Mouse (Mus musculus): ENCODE data around the gene Rab3il1.

- TF ChIP-seq ELF1 (IDR thresholded peaks at IDR 0.05; ENCODE audit: low read depth, low read length) (no peak), USF2 (IDR thresholded peaks at IDR 0.05; ENCODE audit: borderline replicate concordance in 1 of 2, insufficient read depth in 1 of 2, low read depth in 1 of 2, low read length in 2 of 2) (no peak), CTCF (IDR thresholded peaks at IDR 0.05 in 2 of 3, conservative IDR thresholded peaks at IDR 0.05 in 1 of 3; ENCODE audit: control insufficient read depth in 1 of 3, insufficient read depth in 1 of 3, low read depth in 2 of 3, low read length in 3 of 3, poor library complexity in 1 of 3, severe bottlenecking in 1 of 3) (no peak), MYB (IDR thresholded peaks at IDR 0.05; ENCODE audit: low read depth, low read length) (no peak), SMC3 (IDR thresholded peaks at IDR 0.05; ENCODE audit: low read depth, low read length) (no peak), POLR2A (IDR thresholded peaks at IDR 0.05; ENCODE audit: control insufficient read depth in 1 of 2, insufficient read depth in 1 of 2, low read depth in 1 of 2, low read length in 2 of 2, poor library complexity in 1 of 2) (no peak), EP300 (IDR thresholded peaks at IDR 0.05; ENCODE audit: low read depth in 1 of 2, low read length in 2 of 2) (no peak), ZKSCAN1 (IDR thresholded peaks at IDR 0.05; ENCODE audit: low read depth, low read length) (no peak), GATA1 (IDR thresholded peaks at IDR 0.05; ENCODE audit: low read depth, low read length) (no peak)
Measured at GRCm38 (mm10) chr19:10037534-10037933, 36.1 kb downstream of the Rab3il1 start.

Data from MEL (cell line).